Mouse (Mus musculus) embryonic stem cell, embryonic (primary cell): ENCODE data around the gene Vmn1r218.
"Not testable (repeated sequence)": the region's sequence is repeated elsewhere in the genome, so short reads cannot be mapped to it uniquely, and the experiment has no call there.

Experiments used
- CTCF ChIA-PET, 4 experiments: fragments of 300-600 bp in 2 of 4; fragments of 350-600 bp in 2 of 4; sonication (Branson Sonifier 250); formaldehyde crosslinking; loops; one replicate each; lab custom pipeline; 2022; ENCODE audit warnings: inconsistent platforms in 2 of 4; lab: Charles Lee
- POLR2A ChIA-PET, 4 experiments: fragments of 300-600 bp in 2 of 4; fragments of 350-600 bp in 2 of 4; sonication (Branson Sonifier 250); formaldehyde crosslinking; loops; one replicate each; lab custom pipeline; 2022; ENCODE audit warnings: antibody characterized with exemption in 4 of 4, inconsistent platforms in 1 of 4; lab: Charles Lee

Gene Vmn1r218

DNA sequence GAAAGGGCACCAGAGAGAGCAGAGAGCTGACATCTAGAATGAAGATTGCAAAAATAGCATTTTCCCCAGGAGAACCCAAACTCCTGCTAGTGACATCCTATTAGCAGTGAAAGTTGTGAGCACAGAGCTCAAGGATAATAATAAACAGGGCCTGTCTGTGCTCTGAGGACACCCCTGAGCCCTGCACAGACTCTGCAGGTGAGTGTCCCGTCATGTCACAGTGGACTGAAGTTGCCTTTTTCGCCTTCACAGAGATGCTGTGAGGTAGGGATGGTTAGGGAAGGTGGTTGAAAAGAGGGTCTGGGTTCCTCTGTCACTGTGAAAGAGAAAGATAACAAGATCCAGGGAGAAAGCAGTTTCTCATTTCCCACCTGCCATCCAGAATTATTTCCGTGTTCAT, at the start of gene Vmn1r218:
Vmn1r218 (plus strand) TSS at position 57 of the 400 bp plus-strand sequence.
- ChIA-PET CTCF (no interaction called here), POLR2A (no interaction called here)

GRCm38 (mm10) chr13:23094386-23094785, 38.6 kb upstream of the Vmn1r218 start:
- POLR2A ChIA-PET: no interaction called here

GRCm38 (mm10) chr13:23118126-23118525, 14.8 kb upstream of the Vmn1r218 start, which contains the start of gene Vmn1r217:
TSS of gene Vmn1r217 (minus strand) at chr13:23118226.
- CTCF ChIA-PET, POLR2A ChIA-PET: not testable (repeated sequence)

More at GRCm38 (mm10) chr13:23094386-23094785, 38.6 kb upstream of the Vmn1r218 start:
- CTCF ChIA-PET: no interaction called here

DNA sequence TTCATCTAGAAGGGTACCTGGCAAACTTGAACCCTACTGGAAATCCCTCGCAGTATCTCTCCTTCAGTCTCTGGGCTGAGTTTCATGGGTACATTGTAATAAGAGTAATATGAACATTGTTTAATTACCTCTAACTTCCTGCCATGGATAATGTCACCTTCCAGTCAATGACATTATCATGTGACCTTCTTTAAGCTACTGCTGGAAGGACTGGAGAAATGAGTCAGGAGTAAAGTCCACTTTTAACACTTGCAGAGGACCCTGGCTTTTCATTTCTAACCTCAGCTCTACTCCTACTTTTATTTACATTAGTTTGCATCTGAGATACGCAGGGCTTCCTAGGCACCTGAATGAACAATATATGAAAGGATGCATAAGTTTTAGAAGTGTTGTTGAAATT, 12.3 kb upstream of the Vmn1r218 start:
- ChIA-PET POLR2A (interaction anchor here in 1 of 4 experiments (0.8 kb wide), 1 partner anchor 128 kb away, joined by 3 read pairs; no protein-coding TSS in a partner anchor), CTCF (no interaction called here)

GRCm38 (mm10) chr13:23133501-23133900, 546 bp downstream of the Vmn1r218 start:
- ChIA-PET POLR2A (no interaction called here), CTCF (no interaction called here)

- ChIA-PET CTCF (no interaction called here), POLR2A (no interaction called here)
Measured at GRCm38 (mm10) chr13:23138880-23139279, 5.9 kb downstream of the Vmn1r218 start.

GRCm38 (mm10) chr13:23157848-23158247, 24.9 kb downstream of the Vmn1r218 start:
- ChIA-PET POLR2A (interaction anchor here in 1 of 4 experiments (1.1 kb wide), 1 partner anchor 244 kb away, joined by 3 read pairs; no protein-coding TSS in a partner anchor), CTCF (no interaction called here)

DNA sequence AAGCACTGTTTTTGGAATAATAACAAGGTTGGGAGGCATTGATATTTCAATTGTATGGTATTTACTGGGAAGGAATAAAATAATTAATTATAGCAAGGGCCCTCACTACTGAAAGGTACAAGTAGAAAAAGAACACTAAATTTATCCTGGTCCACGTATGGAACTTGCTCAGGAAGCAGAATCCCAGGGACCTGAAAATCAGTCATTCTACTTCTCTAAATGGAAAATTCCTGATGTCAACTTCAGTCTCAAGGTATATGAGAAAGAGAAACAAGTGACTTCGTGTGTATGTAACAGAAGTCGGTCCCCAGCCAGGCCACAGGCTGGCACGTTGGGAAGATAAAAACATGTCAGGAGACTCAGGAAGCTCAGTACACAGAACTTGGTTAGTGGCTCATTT, 26.1 kb downstream of the Vmn1r218 start, which contains the start of gene Vmn1r219:
Vmn1r219 (plus strand) TSS at position 301 of the 400 bp plus-strand sequence.
- CTCF ChIA-PET: no interaction called here
- POLR2A ChIA-PET: interaction anchor here in 1 of 4 experiments (0.6 to 1.1 kb wide), 2 partner anchors 8 to 242 kb away, joined by 3 read pairs; no protein-coding TSS in a partner anchor

- POLR2A ChIA-PET, CTCF ChIA-PET: not testable (repeated sequence)
Measured at GRCm38 (mm10) chr13:23166471-23166870, 33.5 kb downstream of the Vmn1r218 start.

DNA sequence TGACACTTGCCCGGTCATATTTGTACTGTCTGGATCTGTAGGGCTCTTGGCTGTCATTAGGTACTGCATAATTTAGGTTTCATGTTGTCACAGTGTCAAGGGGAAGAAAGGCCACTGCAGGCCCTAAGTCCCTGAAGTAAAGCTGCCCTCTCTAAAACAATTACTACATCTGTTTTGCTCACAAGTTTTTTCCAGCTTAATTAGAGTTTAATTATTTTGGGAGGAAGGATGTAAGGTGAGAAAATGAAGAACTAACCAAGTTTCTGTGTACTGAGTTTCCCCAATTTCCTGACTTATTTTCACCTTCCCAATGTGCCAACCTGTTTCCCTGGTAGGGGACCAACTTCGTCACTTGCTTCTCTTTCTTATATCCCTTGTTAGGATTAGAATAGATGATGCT, 54.9 kb downstream of the Vmn1r218 start, which contains the start of gene Vmn1r220:
Vmn1r220 (minus strand) TSS at position 101 of the 400 bp plus-strand sequence.
- ChIA-PET CTCF (no interaction called here), POLR2A (no interaction called here)
